In genomic region chr13:112088312-112088771, GRCm38 (mm10) we compare ENCODE assay signal across 8 mouse cellular contexts.
DNase-seq lines count a peak whose midpoint lies in the region; ATAC-seq and TF ChIP-seq lines count a peak whose summit lies in the region.

No protein-coding gene starts in this region.

- no peaks in the 10 kb centered on the region for H3K79me3 ChIP-seq in C2C12 (ENCODE audit: low read depth)

- H3K9ac ChIP-seq in liver, embryonic 13.5 days: no peak overlapping the region
- 0 out of 2 replicates have a peak overlapping the region, but pooled peaks have one; percentile 23 for H3K9ac ChIP-seq in stomach, embryonic 16.5 days (ENCODE audit: low read length)

- no peaks in the 10 kb centered on the region for H3K27me3 ChIP-seq in C2C12 (ENCODE audit: control insufficient read depth, insufficient read depth, insufficient read length)
- H3K27me3 ChIP-seq in liver, embryonic 13.5 days: peaks cover 50% of the 10 kb centered on the region
- no peaks in the 10 kb centered on the region for H3K27me3 ChIP-seq in stomach, embryonic 16.5 days (ENCODE audit: control insufficient read depth, insufficient read depth, low read length)

- H3K4me2 ChIP-seq in liver, embryonic 13.5 days: 0 out of 2 replicates have a peak overlapping the region, but pooled peaks have one; percentile 2
- 0 out of 2 replicates have a peak overlapping the region, but pooled peaks have one; percentile 8 for H3K4me2 ChIP-seq in stomach, embryonic 16.5 days (ENCODE audit: low read depth, low read length)

- intact Hi-C loops in heart, postnatal 25 days (cut with DNase I): loop anchor here (2.0 to 10.0 kb wide), 3 partner anchors 26 to 166 kb away; no protein-coding TSS in a partner anchor
- intact Hi-C loops in left cerebral cortex, postnatal 14 days (cut with DNase I): no loop called here

- 41% methylated on average over 5 of the region's 5 CpGs for WGBS in liver, embryonic 13.5 days (ENCODE audit: insufficient replicate concordance)
- 16% methylated on average over 5 of the region's 5 CpGs for WGBS in stomach, embryonic 16.5 days

- H3K4me3 ChIP-seq in C2C12 (ENCODE audit: insufficient read depth, poor library complexity, severe bottlenecking): no peak overlapping the region
- no peak overlapping the region for H3K4me3 ChIP-seq in liver, embryonic 13.5 days (replicated peaks)
- no peak overlapping the region for H3K4me3 ChIP-seq in stomach, embryonic 16.5 days (replicated peaks; ENCODE audit: low read length)

- H3ac ChIP-seq in C2C12 (ENCODE audit: control insufficient read depth, insufficient read length, low read depth): no peak overlapping the region

- DNase-seq in embryo, embryonic 11 days: peak; percentile 72
- peak; percentile 51 for DNase-seq in heart, postnatal 25 days (ENCODE audit: low spot score)
- DNase-seq in liver, embryonic 13.5 days: no peak
- DNase-seq in left cerebral cortex, postnatal 14 days (ENCODE audit: low spot score in 2 of 2): no peak
- no peak for DNase-seq in natural killer cell, adult 2 months (ENCODE audit: low spot score in 2 of 2)
- DNase-seq in spleen, postnatal 10 days (ENCODE audit: low spot score in 2 of 2): no peak

- H3K9me3 ChIP-seq in liver, embryonic 13.5 days (replicated peaks): no peaks in the 10 kb centered on the region
- H3K9me3 ChIP-seq in stomach, embryonic 16.5 days (replicated peaks; ENCODE audit: control insufficient read depth, low read length): no peaks in the 10 kb centered on the region

- peaks cover 23% of the 10 kb centered on the region for H3K4me1 ChIP-seq in liver, embryonic 13.5 days (replicated peaks)
- peaks cover 7% of the 10 kb centered on the region for H3K4me1 ChIP-seq in stomach, embryonic 16.5 days (ENCODE audit: control insufficient read depth, insufficient read depth, low read length)

- H3K36me3 ChIP-seq in C2C12 (ENCODE audit: control insufficient read depth, insufficient read depth): no peaks in the 10 kb centered on the region
- H3K36me3 ChIP-seq in liver, embryonic 13.5 days: no peaks in the 10 kb centered on the region
- no peaks in the 10 kb centered on the region for H3K36me3 ChIP-seq in stomach, embryonic 16.5 days (ENCODE audit: control insufficient read depth, insufficient read depth, low read length)

- peak overlapping the region; percentile 22; the same call in 1 of the 2 replicates for H3K27ac ChIP-seq in liver, embryonic 13.5 days
- H3K27ac ChIP-seq in stomach, embryonic 16.5 days (ENCODE audit: low read length): peak overlapping the region; percentile 9; the same call in 1 of the 2 replicates

- TF ChIP-seq CTCF in C2C12 (IDR thresholded peaks at IDR 0.05; ENCODE audit: control insufficient read depth, insufficient read depth, insufficient read length): no peak

- peak; percentile 78 for ATAC-seq in liver, embryonic 13.5 days (ENCODE audit: low read depth)
- peak; percentile 65; the same call in 1 of the 2 replicates for ATAC-seq in stomach, embryonic 16.5 days (ENCODE audit: insufficient read depth, low FRiP score)

- no peaks in the 10 kb centered on the region for H3K79me2 ChIP-seq in C2C12 (ENCODE audit: control insufficient read depth, insufficient read depth)

TF ChIP-seq in C2C12, 6 proteins besides CTCF, POLR2A, EP300 and RAD21:
- TF ChIP-seq USF1 (IDR thresholded peaks at IDR 0.05; ENCODE audit: low read depth): peak; percentile 41
- no peak for TF ChIP-seq MYOG (IDR thresholded peaks at IDR 0.05; ENCODE audit: control insufficient read depth, extremely low read depth, insufficient read length)

Comparison
In these comparisons a context has a peak if more than half of its experiments do, and no peak if none do; other contexts are left out.
1. DNase-seq: peak in embryo, embryonic 11 days (single experiment) and heart, postnatal 25 days (single experiment); none in liver, embryonic 13.5 days (single experiment), left cerebral cortex, postnatal 14 days (0 of 2), natural killer cell, adult 2 months (0 of 2) and spleen, postnatal 10 days (0 of 2).